Mouse (Mus musculus): ENCODE data around the gene Erc2. TPM values are rescaled to one million over a fixed set of nuclear protein-coding genes. Genes with fewer than 3 reads are reported as not detected.

Erc2 gene
- polyA plus RNA-seq, 1 experiment from 2014 or later: 13.1 TPM

- H3K27me3 ChIP-seq (ENCODE audit: control insufficient read depth, insufficient read depth, low read length): peaks cover 3% of the 10 kb centered on the region; the same call in 1 of the 2 replicates
Measured at GRCm38 (mm10) chr14:28370713-28371112, 748.5 kb downstream of the Erc2 start.

GRCm38 (mm10) chr14:28371651-28372050 is 749.4 kb downstream of the Erc2 start:
- Histone ChIP-seq H3K27me3 (ENCODE audit: control insufficient read depth, insufficient read depth, low read length) (peaks cover 3% of the 10 kb centered on the region; the same call in 1 of the 2 replicates), H3K4me2 (ENCODE audit: low read depth) (no peak overlapping the region), H3K4me1 (ENCODE audit: control insufficient read depth, insufficient read depth, low read length) (peaks cover 5% of the 10 kb centered on the region; the same call in 1 of the 2 replicates), H3K36me3 (ENCODE audit: control insufficient read depth, insufficient read depth, low read length) (no peaks in the 10 kb centered on the region), H3K9ac (ENCODE audit: low read length) (no peak overlapping the region), H3K9me3 (ENCODE audit: control insufficient read depth, low read length) (no peaks in the 10 kb centered on the region), H3K4me3 (ENCODE audit: low read depth, low read length) (no peak overlapping the region), H3K27ac (ENCODE audit: low read depth, low read length) (no peak overlapping the region)
- no peak for DNase-seq (ENCODE audit: low spot score)
- ATAC-seq (ENCODE audit: insufficient read depth, low FRiP score, low TSS enrichment): no peak
- 88% methylated on average over 10 of the region's 10 CpGs for WGBS

More at GRCm38 (mm10) chr14:28370713-28371112, 748.5 kb downstream of the Erc2 start:
- ATAC-seq (ENCODE audit: insufficient read depth, low FRiP score, low TSS enrichment) (no peak), DNase-seq (ENCODE audit: low spot score) (no peak)
- Histone ChIP-seq H3K4me2 (ENCODE audit: low read depth) (no peak overlapping the region), H3K9ac (ENCODE audit: low read length) (no peak overlapping the region), H3K36me3 (ENCODE audit: control insufficient read depth, insufficient read depth, low read length) (no peaks in the 10 kb centered on the region), H3K4me3 (ENCODE audit: low read depth, low read length) (no peak overlapping the region), H3K27ac (ENCODE audit: low read depth, low read length) (no peak overlapping the region), H3K4me1 (ENCODE audit: control insufficient read depth, insufficient read depth, low read length) (no peaks in the 10 kb centered on the region), H3K9me3 (ENCODE audit: control insufficient read depth, low read length) (no peaks in the 10 kb centered on the region)
- WGBS: 45% methylated on average over 8 of the region's 8 CpGs

GRCm38 (mm10) chr14:28375642-28376091 is 753.4 kb downstream of the Erc2 start:
- DNase-seq (ENCODE audit: low spot score) (peak; percentile 54), ATAC-seq (ENCODE audit: insufficient read depth, low FRiP score, low TSS enrichment) (no peak)
- Histone ChIP-seq H3K4me1 (ENCODE audit: control insufficient read depth, insufficient read depth, low read length) (peaks cover 5% of the 10 kb centered on the region; the same call in 1 of the 2 replicates), H3K9ac (ENCODE audit: low read length) (no peak overlapping the region), H3K4me2 (ENCODE audit: low read depth) (no peak overlapping the region), H3K4me3 (ENCODE audit: low read depth, low read length) (no peak overlapping the region), H3K9me3 (ENCODE audit: control insufficient read depth, low read length) (no peaks in the 10 kb centered on the region), H3K27ac (ENCODE audit: low read depth, low read length) (no peak overlapping the region), H3K27me3 (ENCODE audit: control insufficient read depth, insufficient read depth, low read length) (peaks cover 5% of the 10 kb centered on the region; the same call in 1 of the 2 replicates), H3K36me3 (ENCODE audit: control insufficient read depth, insufficient read depth, low read length) (no peaks in the 10 kb centered on the region)
- 4% methylated on average over 10 of the region's 10 CpGs for WGBS

GRCm38 (mm10) chr14:28376208-28376805 is 754.1 kb downstream of the Erc2 start:
- Histone ChIP-seq H3K9ac (ENCODE audit: low read length) (no peak overlapping the region), H3K4me2 (ENCODE audit: low read depth) (no peak overlapping the region), H3K4me1 (ENCODE audit: control insufficient read depth, insufficient read depth, low read length) (peaks cover 5% of the 10 kb centered on the region; the same call in 1 of the 2 replicates), H3K27ac (ENCODE audit: low read depth, low read length) (no peak overlapping the region), H3K9me3 (ENCODE audit: control insufficient read depth, low read length) (no peaks in the 10 kb centered on the region), H3K4me3 (ENCODE audit: low read depth, low read length) (no peak overlapping the region), H3K36me3 (ENCODE audit: control insufficient read depth, insufficient read depth, low read length) (no peaks in the 10 kb centered on the region), H3K27me3 (ENCODE audit: control insufficient read depth, insufficient read depth, low read length) (peaks cover 5% of the 10 kb centered on the region; the same call in 1 of the 2 replicates)
- ATAC-seq (ENCODE audit: insufficient read depth, low FRiP score, low TSS enrichment): no peak
- 29% methylated on average over 9 of the region's 9 CpGs for WGBS
- peak; percentile 42 for DNase-seq (ENCODE audit: low spot score)

GRCm38 (mm10) chr14:28377519-28377918 is 755.3 kb downstream of the Erc2 start:
- H3K4me2 ChIP-seq (ENCODE audit: low read depth): no peak overlapping the region
- WGBS: 73% methylated on average over 3 of the region's 3 CpGs
- H3K27me3 ChIP-seq (ENCODE audit: control insufficient read depth, insufficient read depth, low read length): peaks cover 5% of the 10 kb centered on the region; the same call in 1 of the 2 replicates
- H3K36me3 ChIP-seq (ENCODE audit: control insufficient read depth, insufficient read depth, low read length): no peaks in the 10 kb centered on the region
- DNase-seq (ENCODE audit: low spot score) (no peak), ATAC-seq (ENCODE audit: insufficient read depth, low FRiP score, low TSS enrichment) (no peak)
- no peak overlapping the region for H3K27ac ChIP-seq (ENCODE audit: low read depth, low read length)
- no peak overlapping the region for H3K9ac ChIP-seq (ENCODE audit: low read length)
- H3K4me3 ChIP-seq (ENCODE audit: low read depth, low read length): no peak overlapping the region
- H3K4me1 ChIP-seq (ENCODE audit: control insufficient read depth, insufficient read depth, low read length): peaks cover 5% of the 10 kb centered on the region; the same call in 1 of the 2 replicates
- no peaks in the 10 kb centered on the region for H3K9me3 ChIP-seq (ENCODE audit: control insufficient read depth, low read length)

GRCm38 (mm10) chr14:28380129-28380528 is 757.9 kb downstream of the Erc2 start:
- Histone ChIP-seq H3K4me3 (ENCODE audit: low read depth, low read length) (no peak overlapping the region), H3K27me3 (ENCODE audit: control insufficient read depth, insufficient read depth, low read length) (peaks cover 2% of the 10 kb centered on the region; the same call in 1 of the 2 replicates), H3K9me3 (ENCODE audit: control insufficient read depth, low read length) (no peaks in the 10 kb centered on the region), H3K27ac (ENCODE audit: low read depth, low read length) (no peak overlapping the region), H3K9ac (ENCODE audit: low read length) (no peak overlapping the region), H3K4me1 (ENCODE audit: control insufficient read depth, insufficient read depth, low read length) (peaks cover 5% of the 10 kb centered on the region; the same call in 1 of the 2 replicates), H3K36me3 (ENCODE audit: control insufficient read depth, insufficient read depth, low read length) (no peaks in the 10 kb centered on the region), H3K4me2 (ENCODE audit: low read depth) (no peak overlapping the region)
- WGBS: 73% methylated on average over 3 of the region's 3 CpGs
- DNase-seq (ENCODE audit: low spot score): no peak
- ATAC-seq (ENCODE audit: insufficient read depth, low FRiP score, low TSS enrichment): no peak

- Histone ChIP-seq H3K4me3 (ENCODE audit: low read depth, low read length) (no peak overlapping the region), H3K9ac (ENCODE audit: low read length) (no peak overlapping the region), H3K9me3 (ENCODE audit: control insufficient read depth, low read length) (no peaks in the 10 kb centered on the region), H3K4me2 (ENCODE audit: low read depth) (no peak overlapping the region), H3K27ac (ENCODE audit: low read depth, low read length) (no peak overlapping the region), H3K4me1 (ENCODE audit: control insufficient read depth, insufficient read depth, low read length) (no peaks in the 10 kb centered on the region), H3K36me3 (ENCODE audit: control insufficient read depth, insufficient read depth, low read length) (no peaks in the 10 kb centered on the region), H3K27me3 (ENCODE audit: control insufficient read depth, insufficient read depth, low read length) (peaks cover 2% of the 10 kb centered on the region; the same call in 1 of the 2 replicates)
- 52% methylated on average over 14 of the region's 14 CpGs for WGBS
- no peak for ATAC-seq (ENCODE audit: insufficient read depth, low FRiP score, low TSS enrichment)
- DNase-seq (ENCODE audit: low spot score): no peak
Measured at GRCm38 (mm10) chr14:28381801-28382550, 759.7 kb downstream of the Erc2 start.

GRCm38 (mm10) chr14:28386815-28387607 is 764.8 kb downstream of the Erc2 start:
- H3K36me3 ChIP-seq (ENCODE audit: control insufficient read depth, insufficient read depth, low read length): no peaks in the 10 kb centered on the region
- no peak overlapping the region for H3K9ac ChIP-seq (ENCODE audit: low read length)
- no peak for ATAC-seq (ENCODE audit: insufficient read depth, low FRiP score, low TSS enrichment)
- H3K27me3 ChIP-seq (ENCODE audit: control insufficient read depth, insufficient read depth, low read length): no peaks in the 10 kb centered on the region
- no peak for DNase-seq (ENCODE audit: low spot score)
- no peak overlapping the region for H3K27ac ChIP-seq (ENCODE audit: low read depth, low read length)
- no peak overlapping the region for H3K4me3 ChIP-seq (ENCODE audit: low read depth, low read length)
- 92% methylated on average over 3 of the region's 3 CpGs for WGBS
- H3K4me2 ChIP-seq (ENCODE audit: low read depth): no peak overlapping the region
- H3K4me1 ChIP-seq (ENCODE audit: control insufficient read depth, insufficient read depth, low read length): no peaks in the 10 kb centered on the region
- no peaks in the 10 kb centered on the region for H3K9me3 ChIP-seq (ENCODE audit: control insufficient read depth, low read length)
